Mouse (Mus musculus): ENCODE data around the gene Serpinf2.
"Not testable (repeated sequence)": the region's sequence is repeated elsewhere in the genome, so short reads cannot be mapped to it uniquely, and the experiment has no call there.

The Serpinf2 gene

DNA sequence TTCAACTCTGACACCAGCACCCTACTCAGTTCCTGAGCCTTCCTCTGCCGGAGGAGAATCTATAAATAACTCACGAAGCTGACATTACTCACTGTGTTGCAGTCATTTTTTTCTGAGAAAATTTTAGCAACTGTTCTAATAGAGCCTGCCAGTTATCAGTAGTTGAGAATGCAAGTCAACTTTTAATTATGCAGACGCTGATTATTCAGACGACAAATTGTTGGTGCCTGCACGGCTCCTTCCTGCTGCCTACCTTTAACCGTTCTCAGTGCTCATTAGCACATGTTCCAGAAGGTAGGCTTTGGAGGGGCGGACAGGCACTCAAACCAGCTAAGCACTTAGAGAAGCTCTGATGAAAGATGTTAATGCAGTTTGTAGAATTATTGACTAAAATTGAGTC, 41.9 kb downstream of the Serpinf2 start:
- in situ Hi-C loops (cut with MboI; ENCODE audit: low sequenced_read_pairs) = no loop called here

DNA sequence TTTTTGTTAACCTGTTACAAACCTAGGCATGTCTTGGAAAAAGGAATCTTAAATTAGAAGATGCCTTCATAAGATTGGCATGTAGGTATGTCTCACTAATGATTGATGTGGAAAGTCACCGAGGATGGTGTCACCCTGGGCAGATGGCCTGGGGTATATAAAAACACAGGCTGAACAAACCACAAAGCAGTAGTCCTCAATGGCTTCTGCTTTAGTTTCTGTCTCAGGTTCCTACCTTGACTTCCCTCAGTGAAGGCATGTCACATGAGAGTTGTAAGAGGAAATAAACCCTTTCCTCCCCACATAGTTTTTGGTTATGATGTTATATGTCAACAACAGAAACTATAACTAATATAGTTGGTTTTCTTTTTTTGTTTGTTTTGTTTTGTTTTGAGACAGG, 43.8 kb downstream of the Serpinf2 start:
- in situ Hi-C loops (cut with MboI; ENCODE audit: low sequenced_read_pairs) = no loop called here

DNA sequence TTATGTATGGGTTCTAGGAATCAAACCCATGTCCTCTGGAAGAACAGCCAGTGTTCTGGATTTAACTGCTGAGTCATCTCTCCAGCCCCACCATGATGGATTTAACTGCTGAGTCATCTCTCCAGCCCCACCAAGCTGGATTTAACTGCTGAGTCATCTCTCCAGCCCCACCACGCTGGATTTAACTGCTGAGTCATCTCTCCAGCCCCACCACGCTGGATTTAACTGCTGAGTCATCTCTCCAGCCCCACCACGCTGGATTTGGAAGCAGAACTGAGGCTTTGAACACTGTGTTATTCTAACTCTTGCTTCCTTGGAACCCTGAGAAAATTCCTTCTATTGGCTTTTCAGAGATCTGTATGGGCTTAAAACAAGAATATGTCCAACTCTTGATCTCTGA, 55.9 kb downstream of the Serpinf2 start:
- in situ Hi-C loops (cut with MboI; ENCODE audit: low sequenced_read_pairs) = not testable (repeated sequence)
